Mouse (Mus musculus) Patski (cell line): ENCODE results near the gene Casp12. TPM values are rescaled to one million over a fixed set of nuclear protein-coding genes. Genes with fewer than 3 reads are reported as not detected.
"Not testable (repeated sequence)": the region's sequence is repeated elsewhere in the genome, so short reads cannot be mapped to it uniquely, and the experiment has no call there.

Source experiments
- ATAC-seq: fragments of 100-300 bp; one replicate; pipeline ENCODE4 v1.8.0; 2021
- CTCF ChIA-PET: fragments of 350-600 bp; sonication (Branson Sonifier 250); formaldehyde crosslinking; loops from one replicate; lab custom pipeline; 2022; ENCODE audit warnings: inconsistent platforms; lab: Charles Lee
- POLR2A ChIA-PET: fragments of 350-600 bp; sonication (Branson Sonifier 250); formaldehyde crosslinking; loops from one replicate; lab custom pipeline; 2022; ENCODE audit warnings: antibody characterized with exemption, inconsistent platforms; lab: Charles Lee
- DNase-seq: peaks from one replicate; pipeline ENCODE4 v3.0.0-alpha.2; 2011; ENCODE audit warnings: low read depth, low spot score
- H3K27me3 ChIP-seq: fragments of 371-371 bp; one replicate; pipeline ENCODE4 v1.5.1; 2021
- CTCF ChIP-seq: fragments of 100-300 bp; IDR thresholded peaks from one replicate; pipeline ENCODE4 v1.5.1; 2021
- in situ Hi-C: fragments of 300-500 bp; cut with MboI; formaldehyde crosslinking; loops from 3 replicates; pipeline ENCODE4 v1.11.1; 2018; ENCODE audit warnings: low pct_unique_long_range_greater_than_20kb, mixed read lengths
- polyA plus RNA-seq: library from polyadenylated mRNA; unstranded; gene quantifications from one replicate; pipeline ENCODE4 v1.2.3, GENCODE M21; 2021

Casp12 gene
- polyA plus RNA-seq, 1 experiment from 2014 or later: 94.1 TPM

DNA sequence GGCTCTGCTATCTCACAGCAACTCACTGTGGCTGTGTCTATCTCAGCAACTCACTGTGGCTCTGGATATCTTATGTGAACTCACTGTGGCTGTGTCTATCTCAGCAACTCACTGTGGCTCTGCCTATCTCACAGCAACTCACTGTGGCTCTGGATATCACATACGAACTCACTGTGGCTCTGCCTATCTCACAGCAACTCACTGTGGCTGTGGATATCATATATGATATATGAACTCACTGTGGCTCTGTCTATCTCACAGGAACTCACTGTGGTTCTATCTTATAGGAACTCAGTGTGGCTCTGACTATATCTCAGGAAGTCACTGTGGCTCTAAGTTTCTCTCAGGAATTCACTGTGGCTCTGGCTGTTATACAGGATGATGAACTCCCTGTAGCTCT, 2.1 kb upstream of the Casp12 start:
- ChIA-PET CTCF (no interaction called here), POLR2A (no interaction called here)
- ATAC-seq: no peak
- DNase-seq: no peak
- in situ Hi-C loops: loop anchor here (25.0 kb wide), 1 partner anchor 1319 kb away; no protein-coding TSS in a partner anchor
- H3K27me3 ChIP-seq: no peaks in the 10 kb centered on the region
- no peak for TF ChIP-seq CTCF

GRCm38 (mm10) chr9:5344090-5344489, 1.1 kb upstream of the Casp12 start:
- TF ChIP-seq CTCF: no peak
- DNase-seq: no peak
- ATAC-seq: no peak
- POLR2A ChIA-PET: no interaction called here
- in situ Hi-C loops: loop anchor here (25.0 kb wide), 1 partner anchor 1318 kb away; no protein-coding TSS in a partner anchor
- CTCF ChIA-PET: no interaction called here
- H3K27me3 ChIP-seq: no peaks in the 10 kb centered on the region

GRCm38 (mm10) chr9:5347381-5347780, 2.2 kb downstream of the Casp12 start:
- ATAC-seq: no peak
- DNase-seq: no peak
- POLR2A ChIA-PET: no interaction called here
- no peaks in the 10 kb centered on the region for H3K27me3 ChIP-seq
- in situ Hi-C loops: loop anchor here (25.0 kb wide), 1 partner anchor 1315 kb away; no protein-coding TSS in a partner anchor
- CTCF ChIA-PET: no interaction called here
- TF ChIP-seq CTCF: no peak

- no peaks in the 10 kb centered on the region for H3K27me3 ChIP-seq
- POLR2A ChIA-PET: no interaction called here
- TF ChIP-seq CTCF: no peak
- CTCF ChIA-PET: no interaction called here
- in situ Hi-C loops: no loop called here
- DNase-seq: no peak
- ATAC-seq: peak; percentile 57
Observed at GRCm38 (mm10) chr9:5353673-5354072, 8.4 kb downstream of the Casp12 start.

GRCm38 (mm10) chr9:5356801-5357200, 11.6 kb downstream of the Casp12 start:
- in situ Hi-C loops: no loop called here
- ChIA-PET POLR2A (no interaction called here), CTCF (interaction anchor here (1.7 kb wide), 1 partner anchor 10 kb away, joined by 5 read pairs; no protein-coding TSS in a partner anchor)
- ATAC-seq (no peak), DNase-seq (no peak)
- no peak for TF ChIP-seq CTCF
- no peaks in the 10 kb centered on the region for H3K27me3 ChIP-seq

DNA sequence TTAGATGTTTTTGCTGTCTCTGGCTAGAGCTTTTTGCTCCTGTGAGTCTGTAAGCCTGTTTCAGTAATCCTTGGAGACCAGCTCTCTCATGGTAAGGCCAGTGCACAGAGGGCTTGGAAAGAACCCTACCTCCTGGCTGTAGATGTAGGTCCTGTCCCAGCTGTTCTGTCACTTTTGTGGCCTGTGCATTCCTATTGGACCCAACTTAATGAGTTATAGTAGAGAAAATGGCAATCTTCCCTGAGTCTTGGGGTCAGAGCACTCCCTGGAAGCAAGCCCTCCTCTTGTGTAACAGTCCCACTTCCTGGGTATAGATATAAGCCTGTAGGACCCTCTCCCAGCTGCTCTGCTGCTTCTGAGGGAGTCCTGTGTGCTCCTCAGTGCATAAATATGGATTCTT, 48.3 kb downstream of the Casp12 start:
- no peak for ATAC-seq
- CTCF ChIA-PET: no interaction called here
- H3K27me3 ChIP-seq: no peaks in the 10 kb centered on the region
- in situ Hi-C loops: no loop called here
- no peak for DNase-seq
- no peak for TF ChIP-seq CTCF
- POLR2A ChIA-PET: no interaction called here

- POLR2A ChIA-PET, CTCF ChIA-PET, ATAC-seq, H3K27me3 ChIP-seq, DNase-seq, in situ Hi-C loops: not testable (repeated sequence)
Observed at GRCm38 (mm10) chr9:5395861-5396260, 50.6 kb downstream of the Casp12 start.

GRCm38 (mm10) chr9:5410988-5411568, 65.8 kb downstream of the Casp12 start:
- TF ChIP-seq CTCF: no peak
- in situ Hi-C loops: no loop called here
- ATAC-seq (no peak), DNase-seq (no peak)
- peaks cover 6% of the 10 kb centered on the region for H3K27me3 ChIP-seq
- POLR2A ChIA-PET: no interaction called here
- CTCF ChIA-PET: no interaction called here

DNA sequence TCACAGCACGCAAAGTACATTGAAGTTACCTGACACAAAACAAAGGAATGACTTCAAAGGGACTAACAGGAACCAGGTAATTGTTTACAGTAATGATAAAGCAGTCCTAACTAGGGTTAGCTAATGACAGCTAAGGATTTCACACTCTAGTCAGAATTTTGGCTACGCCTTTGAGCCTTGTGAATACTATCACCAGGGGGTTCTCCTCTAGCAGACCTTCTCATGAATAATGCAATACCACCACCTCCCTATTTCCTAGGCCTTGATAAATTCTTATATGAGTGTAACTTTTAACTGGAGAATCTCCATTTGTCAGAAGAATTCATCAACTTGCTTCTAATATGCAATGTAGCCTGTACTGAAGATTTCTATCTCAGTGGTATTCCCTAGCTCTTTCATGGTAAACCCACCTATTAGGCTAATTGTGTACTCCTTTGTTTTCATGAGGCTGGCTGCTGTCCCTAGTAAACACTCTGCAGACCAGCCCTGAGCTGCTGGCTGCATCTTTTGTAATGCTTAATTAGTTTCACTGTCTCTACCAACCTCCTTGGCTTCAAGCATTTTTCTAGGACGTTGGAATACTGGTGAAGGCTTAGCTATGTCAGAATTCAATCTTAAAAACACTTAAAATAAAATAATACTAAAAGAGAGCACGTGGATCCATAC, 67.3 kb downstream of the Casp12 start:
- DNase-seq: no peak
- CTCF ChIA-PET: interaction anchor here (0.9 kb wide), 1 partner anchor 21 kb away, joined by 3 read pairs; no protein-coding TSS in a partner anchor
- TF ChIP-seq CTCF: no peak
- H3K27me3 ChIP-seq: peaks cover 6% of the 10 kb centered on the region
- no peak for ATAC-seq
- POLR2A ChIA-PET: no interaction called here
- in situ Hi-C loops: no loop called here

- ATAC-seq: no peak
- TF ChIP-seq CTCF: no peak
- in situ Hi-C loops: no loop called here
- CTCF ChIA-PET: no interaction called here
- no peak for DNase-seq
- H3K27me3 ChIP-seq: no peaks in the 10 kb centered on the region
- POLR2A ChIA-PET: no interaction called here
Observed at GRCm38 (mm10) chr9:5417871-5418270, 72.6 kb downstream of the Casp12 start.

Other genes with a start within 250 kb of the Casp12 start
- 13.3 TPM for gene Casp1, start 46.9 kb upstream of the Casp12 start, polyA plus RNA-seq
- gene Casp4, start 36.6 kb upstream of the Casp12 start, polyA plus RNA-seq: 53.4 TPM